Mouse (Mus musculus): ENCODE measurements around the gene Htr2a. TPM values are rescaled to one million over a fixed set of nuclear protein-coding genes. Genes with fewer than 3 reads are reported as not detected.

The Htr2a gene
- total and polyA plus RNA-seq, 3 experiments: 0.04 TPM; not detected in 2

- DNase-seq (ENCODE audit: extremely low read depth): no peak
- no peaks in the 10 kb centered on the region for H3K79me2 ChIP-seq (replicated peaks; ENCODE audit: control insufficient read depth, extremely low read depth, insufficient read depth, poor library complexity, severe bottlenecking)
- H3K27me3 ChIP-seq (replicated peaks): no peaks in the 10 kb centered on the region
- in situ Hi-C loops (cut with MboI; ENCODE audit: low pct_ligation_motif_present, low pct_unique_long_range_greater_than_20kb, low sequenced_read_pairs) (loop anchor here (5.0 kb wide), 1 partner anchor 37 kb away; no protein-coding TSS in a partner anchor), dilution Hi-C loops (cut with MboI; ENCODE audit: extremely low pct_ligation_motif_present, extremely low pct_unique_long_range_greater_than_20kb, low sequenced_read_pairs) (no loop called here)
- H3K4me1 ChIP-seq (ENCODE audit: control insufficient read depth in 1 of 2, insufficient read depth in 2 of 2): peaks cover 10 to 31% of the 10 kb centered on the region in 2 experiments; a peak in 3 of 4 replicates
- H3K36me3 ChIP-seq (replicated peaks in 1 of 2; ENCODE audit: control insufficient read depth in 1 of 2, insufficient read depth in 1 of 2, low read length in 1 of 2): no peaks in the 10 kb centered on the region
- TF ChIP-seq ZNF384 (IDR thresholded peaks at IDR 0.05; ENCODE audit: low read depth, low read length) (no peak), EP300 (IDR thresholded peaks at IDR 0.05; ENCODE audit: low read length) (no peak), RAD21 (IDR thresholded peaks at IDR 0.05; ENCODE audit: low read depth, low read length) (no peak; the same call in 1 of the 2 replicates), NRF1 (IDR thresholded peaks at IDR 0.05; ENCODE audit: low read depth, low read length) (no peak), SIN3A (IDR thresholded peaks at IDR 0.05; ENCODE audit: low read length) (no peak)
- H3K9ac ChIP-seq (ENCODE audit: insufficient read depth, low read depth): no peak overlapping the region
- no peak overlapping the region for H3K4me2 ChIP-seq (ENCODE audit: insufficient read depth, low read depth, poor library complexity, severe bottlenecking)
- H3K27ac ChIP-seq (ENCODE audit: insufficient read depth, low read depth): no peak overlapping the region
- no peak overlapping the region for H3K4me3 ChIP-seq (replicated peaks in 1 of 3; ENCODE audit: low read depth in 2 of 3, low read length in 2 of 3, poor library complexity in 1 of 3)
- no peaks in the 10 kb centered on the region for H3K9me3 ChIP-seq (replicated peaks; ENCODE audit: low read length)
Observed at GRCm38 (mm10) chr14:74650001-74650400, 9.4 kb downstream of the Htr2a start.

GRCm38 (mm10) chr14:74651678-74652077, 11.0 kb downstream of the Htr2a start:
- H3K79me2 ChIP-seq (replicated peaks; ENCODE audit: control insufficient read depth, extremely low read depth, insufficient read depth, poor library complexity, severe bottlenecking): no peaks in the 10 kb centered on the region
- H3K9me3 ChIP-seq (replicated peaks; ENCODE audit: low read length): no peaks in the 10 kb centered on the region
- no peak for TF ChIP-seq KAT2A (IDR thresholded peaks at IDR 0.05; ENCODE audit: insufficient replicate concordance, low read length)
- no peak for TF ChIP-seq IRF4 (IDR thresholded peaks at IDR 0.05; ENCODE audit: low read depth, low read length)
- TF ChIP-seq USF1 (IDR thresholded peaks at IDR 0.05; ENCODE audit: low read depth, low read length): no peak
- TF ChIP-seq CHD1 (IDR thresholded peaks at IDR 0.05; ENCODE audit: low read depth, low read length): no peak
- TF ChIP-seq MXI1 (IDR thresholded peaks at IDR 0.05; ENCODE audit: low read depth, low read length): no peak
- no peak for TF ChIP-seq RAD21 (IDR thresholded peaks at IDR 0.05; ENCODE audit: low read depth, low read length)
- TF ChIP-seq PAX5 (IDR thresholded peaks at IDR 0.05; ENCODE audit: low read length): no peak
- no peak for TF ChIP-seq SMC3 (IDR thresholded peaks at IDR 0.05; ENCODE audit: low read depth, low read length)
- no peak for TF ChIP-seq EP300 (IDR thresholded peaks at IDR 0.05; ENCODE audit: low read length)
- no peak for TF ChIP-seq MAX (IDR thresholded peaks at IDR 0.05; ENCODE audit: low read length)
- no peak for TF ChIP-seq CHD2 (IDR thresholded peaks at IDR 0.05; ENCODE audit: low read length)
- no peak for TF ChIP-seq UBTF (IDR thresholded peaks at IDR 0.05; ENCODE audit: low read depth, low read length)
- TF ChIP-seq TBP (conservative IDR thresholded peaks at IDR 0.05; ENCODE audit: low read depth, low read length): no peak
- TF ChIP-seq NELFE (IDR thresholded peaks at IDR 0.05; ENCODE audit: low read depth, low read length): no peak
- no peak for TF ChIP-seq ELF1 (IDR thresholded peaks at IDR 0.05; ENCODE audit: low read depth, low read length)
- no peaks in the 10 kb centered on the region for H3K36me3 ChIP-seq (replicated peaks in 1 of 2; ENCODE audit: control insufficient read depth in 1 of 2, insufficient read depth in 1 of 2, low read length in 1 of 2)
- DNase-seq (ENCODE audit: extremely low read depth): no peak
- dilution Hi-C loops (cut with MboI; ENCODE audit: extremely low pct_ligation_motif_present, extremely low pct_unique_long_range_greater_than_20kb, low sequenced_read_pairs) (no loop called here), in situ Hi-C loops (cut with MboI; ENCODE audit: low pct_ligation_motif_present, low pct_unique_long_range_greater_than_20kb, low sequenced_read_pairs) (loop anchor here (5.0 kb wide), 1 partner anchor 36 kb away; no protein-coding TSS in a partner anchor)
- H3K4me1 ChIP-seq (ENCODE audit: control insufficient read depth in 1 of 2, insufficient read depth in 2 of 2): peaks cover 6 to 18% of the 10 kb centered on the region in 2 experiments; a peak in 3 of 4 replicates
- no peak overlapping the region for H3K27ac ChIP-seq (ENCODE audit: insufficient read depth, low read depth)
- H3K4me2 ChIP-seq (ENCODE audit: insufficient read depth, low read depth, poor library complexity, severe bottlenecking): no peak overlapping the region
- H3K9ac ChIP-seq (ENCODE audit: insufficient read depth, low read depth): no peak overlapping the region
- H3K27me3 ChIP-seq (replicated peaks): no peaks in the 10 kb centered on the region
- H3K4me3 ChIP-seq (replicated peaks in 1 of 3; ENCODE audit: low read depth in 2 of 3, low read length in 2 of 3, poor library complexity in 1 of 3): no peak overlapping the region
